Mouse (Mus musculus): ENCODE measurements around the gene Magix. TPM values are rescaled to one million over a fixed set of nuclear protein-coding genes. Genes with fewer than 3 reads are reported as not detected.

Gene Magix
- total RNA-seq, 2 experiments from 2014 or later: 0.31 to 0.52 TPM

DNA sequence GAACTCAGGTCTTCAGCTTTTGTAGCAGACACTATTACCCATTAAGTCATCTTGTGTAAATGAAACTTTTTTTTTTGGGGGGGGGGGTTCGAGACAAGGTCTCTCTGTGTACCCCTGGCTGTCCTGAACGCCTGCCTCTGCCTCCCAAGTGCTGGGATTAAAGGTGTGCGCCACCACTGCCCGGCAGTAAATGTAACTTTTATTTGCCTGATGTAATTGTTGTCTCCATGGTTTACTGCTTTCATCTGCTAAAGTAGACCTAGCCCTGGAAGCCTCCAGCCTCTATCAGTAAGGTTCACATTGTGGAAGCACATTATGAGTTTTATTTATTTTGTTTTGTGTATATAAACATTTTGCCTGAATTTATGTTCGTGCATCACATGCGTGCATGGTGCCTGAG is 15.5 kb upstream of the Magix start:
- no peak for DNase-seq (ENCODE audit: low spot score in 2 of 2)
- TF ChIP-seq CTCF (conservative IDR thresholded peaks at IDR 0.05): no peak
- Histone ChIP-seq H3K4me3 (peak overlapping the region; percentile 69), H3K27ac (peak overlapping the region; percentile 72)

DNA sequence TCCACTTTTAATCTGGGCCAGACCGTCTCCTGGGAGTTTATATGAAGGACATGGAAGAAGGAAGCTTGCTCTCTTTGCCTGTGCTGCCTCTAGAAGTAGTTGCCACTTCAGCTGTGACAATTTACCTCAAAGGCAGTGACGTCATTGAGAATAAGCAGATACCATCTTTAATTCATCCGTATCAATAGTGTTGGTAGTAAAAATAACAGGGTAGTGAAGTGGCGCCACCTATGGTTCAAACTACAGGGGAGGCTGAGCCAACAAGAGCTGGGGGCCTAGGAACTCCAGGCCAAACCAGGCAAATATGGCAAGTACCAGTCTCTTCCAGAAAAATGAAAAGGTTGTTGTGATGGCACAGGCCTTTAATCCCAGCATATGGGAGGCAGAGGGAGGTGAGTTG is 11.8 kb upstream of the Magix start:
- Histone ChIP-seq H3K4me3 (no peak overlapping the region), H3K27ac (no peak overlapping the region)
- peak; percentile 72 for TF ChIP-seq CTCF (conservative IDR thresholded peaks at IDR 0.05)
- DNase-seq (ENCODE audit: low spot score in 2 of 2): no peak

DNA sequence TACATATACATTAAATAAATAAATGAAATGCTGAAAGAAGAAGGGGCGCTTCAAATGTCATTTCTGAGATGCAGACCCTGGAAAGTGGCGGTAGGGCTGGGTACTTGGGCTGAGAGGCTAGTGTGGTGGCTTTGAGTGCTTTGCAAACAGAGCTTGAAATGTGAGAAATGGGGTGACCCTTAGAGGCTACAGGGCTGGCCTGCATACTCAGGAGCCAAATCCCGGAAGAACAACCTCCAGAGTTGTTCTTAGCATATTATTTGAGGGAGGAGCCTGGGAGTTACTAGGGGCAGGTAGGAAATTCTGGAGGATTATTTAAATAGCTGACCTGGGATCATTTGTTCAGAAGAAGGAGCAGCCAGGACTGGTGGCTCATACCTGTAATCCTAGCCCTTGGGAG is 9.4 kb upstream of the Magix start:
- no peak for TF ChIP-seq CTCF (conservative IDR thresholded peaks at IDR 0.05)
- no peak for DNase-seq (ENCODE audit: low spot score in 2 of 2)
- Histone ChIP-seq H3K27ac (no peak overlapping the region), H3K4me3 (no peak overlapping the region)

DNA sequence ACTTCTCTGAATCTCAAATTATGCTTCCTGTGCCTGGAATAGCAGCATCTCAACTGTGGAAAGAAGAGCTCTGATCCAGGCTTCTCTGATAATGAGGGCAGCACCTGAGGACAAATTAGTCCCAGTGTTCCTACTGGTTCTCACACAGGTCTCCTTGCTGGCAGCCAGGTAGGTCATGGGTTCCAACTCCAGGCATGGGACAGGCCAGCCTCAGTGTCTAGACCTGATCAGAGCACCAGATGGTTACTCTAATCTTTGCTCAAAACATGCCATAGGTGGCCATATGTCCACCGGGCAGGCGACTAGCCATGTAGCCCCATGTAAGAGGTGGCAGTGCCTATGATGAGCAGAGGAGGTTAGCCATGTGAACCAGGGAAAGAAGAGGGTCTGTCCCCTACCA is 7.3 kb upstream of the Magix start:
- no peak for DNase-seq (ENCODE audit: low spot score in 2 of 2)
- Histone ChIP-seq H3K27ac (no peak overlapping the region), H3K4me3 (no peak overlapping the region)
- TF ChIP-seq CTCF (conservative IDR thresholded peaks at IDR 0.05): no peak

DNA sequence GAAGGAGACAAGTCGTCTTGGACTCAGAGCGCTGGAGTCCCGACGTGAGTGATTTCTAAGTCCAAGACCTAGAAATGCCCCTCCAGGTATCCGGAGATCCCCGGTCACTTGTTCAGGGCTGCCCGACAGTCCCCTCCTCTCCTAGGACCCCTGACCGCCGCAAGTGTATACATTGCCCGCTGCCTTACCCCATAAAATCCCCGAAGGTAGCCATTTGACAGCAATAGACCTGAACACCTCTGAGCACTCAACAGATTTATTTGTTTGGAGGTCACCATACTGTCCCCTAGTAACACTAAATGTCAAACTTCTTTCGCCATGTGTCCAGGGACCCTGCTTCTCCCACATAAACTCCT is 1.0 kb downstream of the Magix start:
- no peak for TF ChIP-seq CTCF (conservative IDR thresholded peaks at IDR 0.05)

DNA sequence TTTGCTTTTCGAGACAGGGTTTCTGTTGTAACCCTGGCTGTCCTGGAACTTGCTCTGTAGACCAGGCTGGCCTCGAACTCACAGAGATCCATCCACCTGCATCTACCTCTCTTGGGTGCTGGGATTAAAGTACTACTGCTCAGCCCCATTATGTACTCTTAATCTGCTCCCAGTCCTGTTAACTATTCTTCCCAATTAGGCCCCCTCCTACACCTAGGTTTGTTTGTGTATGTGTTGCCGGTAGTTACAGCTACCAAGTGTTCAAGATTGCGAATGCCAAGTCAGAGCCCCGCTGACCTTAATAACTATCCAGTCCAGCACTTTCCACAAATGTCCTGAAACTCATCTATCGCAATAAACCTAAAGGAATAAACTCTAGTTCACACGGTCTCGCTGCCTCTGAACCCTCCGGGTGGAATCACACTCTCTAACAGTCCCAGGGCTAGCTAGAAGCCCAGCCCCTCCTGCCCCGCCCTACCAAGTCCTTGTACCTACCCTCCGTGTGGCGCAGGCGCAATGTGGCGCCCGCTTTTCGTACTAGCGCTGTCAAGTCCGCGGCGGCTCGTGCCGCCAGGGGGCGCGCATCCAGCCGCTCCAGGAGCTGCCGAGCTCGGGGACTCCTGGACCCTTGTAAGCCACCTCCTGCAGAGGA is 1.5 kb downstream of the Magix start:
- no peak overlapping the region for H3K27ac ChIP-seq
- TF ChIP-seq CTCF (conservative IDR thresholded peaks at IDR 0.05): peak; percentile 94
- peak overlapping the region; percentile 44 for H3K4me3 ChIP-seq
- DNase-seq (ENCODE audit: low spot score in 2 of 2): peak; percentile 82 to 85

More for the DNA sequence above, 1.0 kb downstream of the Magix start:
- H3K27ac ChIP-seq: no peak overlapping the region
- peak overlapping the region; percentile 44 for H3K4me3 ChIP-seq
- no peak for DNase-seq (ENCODE audit: low spot score in 2 of 2)

GRCm38 (mm10) chrX:7678986-7679385 is 2.1 kb downstream of the Magix start:
- TF ChIP-seq CTCF (conservative IDR thresholded peaks at IDR 0.05): peak; percentile 59
- H3K4me3 ChIP-seq: no peak overlapping the region
- DNase-seq (ENCODE audit: low spot score in 2 of 2): no peak
- no peak overlapping the region for H3K27ac ChIP-seq

DNA sequence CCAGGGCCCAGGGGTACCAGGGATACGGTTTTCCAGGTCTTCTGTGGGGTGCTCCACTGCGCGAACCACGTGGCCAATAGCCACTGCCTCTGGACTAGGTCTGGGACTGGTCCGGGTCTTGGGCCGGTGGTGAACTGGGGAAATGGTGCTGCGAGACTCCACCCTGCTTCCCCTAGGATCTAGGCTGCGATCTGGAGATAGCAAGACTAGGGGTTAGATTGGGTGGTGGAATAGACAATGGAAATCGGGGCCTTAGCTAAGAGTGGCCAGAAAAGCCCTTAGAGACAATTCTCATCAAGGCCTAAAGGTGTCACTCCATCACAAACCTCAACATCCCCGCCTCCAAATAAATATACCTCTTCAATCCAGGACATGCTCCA is 6.1 kb downstream of the Magix start:
- TF ChIP-seq CTCF (conservative IDR thresholded peaks at IDR 0.05): no peak; the same call in 1 of the 2 replicates
- peak overlapping the region; percentile 40; the same call in 1 of the 2 replicates for H3K4me3 ChIP-seq
- H3K27ac ChIP-seq: no peak overlapping the region
- DNase-seq (ENCODE audit: low spot score in 2 of 2): no peak

DNA sequence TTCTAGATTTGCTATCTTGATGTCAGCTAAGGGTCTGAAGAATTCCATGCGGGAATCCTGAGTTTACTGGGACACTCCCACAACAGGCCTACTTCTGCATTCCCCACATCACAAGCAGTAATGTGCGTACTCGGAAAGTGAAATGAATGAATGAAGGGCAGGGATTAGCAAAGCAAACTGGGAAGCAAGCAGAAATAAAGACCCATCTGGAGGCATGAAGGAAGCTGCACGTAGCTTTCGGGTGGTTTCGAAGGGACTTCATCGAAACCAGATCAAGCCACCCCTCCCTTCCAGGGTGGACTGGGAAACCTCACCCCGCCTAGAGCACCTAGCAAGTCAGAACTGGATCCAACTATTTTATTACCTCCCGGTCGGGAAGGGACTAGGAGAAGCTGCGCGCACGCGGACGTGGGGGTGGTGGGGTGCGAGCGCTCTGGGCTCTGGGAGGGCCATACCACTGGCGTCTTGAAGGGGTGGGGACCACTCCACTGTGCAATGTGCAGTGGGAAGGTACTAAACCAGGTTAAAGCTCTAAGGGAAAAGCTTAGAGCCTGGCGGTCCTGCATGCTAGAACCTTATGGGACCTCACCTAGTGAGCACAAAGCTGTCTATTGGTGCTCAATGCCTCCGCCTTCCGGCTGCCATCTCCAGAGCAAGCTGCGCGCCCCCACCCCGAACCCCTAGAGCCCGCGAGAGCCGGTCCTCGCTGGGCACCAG is 6.6 kb downstream of the Magix start:
- peak overlapping the region; percentile 40 for H3K4me3 ChIP-seq
- TF ChIP-seq CTCF (conservative IDR thresholded peaks at IDR 0.05): no peak
- no peak overlapping the region for H3K27ac ChIP-seq
- DNase-seq (ENCODE audit: low spot score in 2 of 2): no peak

GRCm38 (mm10) chrX:7673578-7674281 is 7.3 kb downstream of the Magix start:
- H3K4me3 ChIP-seq: no peak overlapping the region
- TF ChIP-seq CTCF (conservative IDR thresholded peaks at IDR 0.05): no peak

GRCm38 (mm10) chrX:7672739-7673138 is 8.3 kb downstream of the Magix start:
- Histone ChIP-seq H3K4me3 (no peak overlapping the region), H3K27ac (no peak overlapping the region)
- no peak for DNase-seq (ENCODE audit: low spot score in 2 of 2)
- no peak for TF ChIP-seq CTCF (conservative IDR thresholded peaks at IDR 0.05)

More at GRCm38 (mm10) chrX:7673578-7674281, 7.3 kb downstream of the Magix start:
- DNase-seq (ENCODE audit: low spot score in 2 of 2): no peak
- H3K27ac ChIP-seq: no peak overlapping the region

DNA sequence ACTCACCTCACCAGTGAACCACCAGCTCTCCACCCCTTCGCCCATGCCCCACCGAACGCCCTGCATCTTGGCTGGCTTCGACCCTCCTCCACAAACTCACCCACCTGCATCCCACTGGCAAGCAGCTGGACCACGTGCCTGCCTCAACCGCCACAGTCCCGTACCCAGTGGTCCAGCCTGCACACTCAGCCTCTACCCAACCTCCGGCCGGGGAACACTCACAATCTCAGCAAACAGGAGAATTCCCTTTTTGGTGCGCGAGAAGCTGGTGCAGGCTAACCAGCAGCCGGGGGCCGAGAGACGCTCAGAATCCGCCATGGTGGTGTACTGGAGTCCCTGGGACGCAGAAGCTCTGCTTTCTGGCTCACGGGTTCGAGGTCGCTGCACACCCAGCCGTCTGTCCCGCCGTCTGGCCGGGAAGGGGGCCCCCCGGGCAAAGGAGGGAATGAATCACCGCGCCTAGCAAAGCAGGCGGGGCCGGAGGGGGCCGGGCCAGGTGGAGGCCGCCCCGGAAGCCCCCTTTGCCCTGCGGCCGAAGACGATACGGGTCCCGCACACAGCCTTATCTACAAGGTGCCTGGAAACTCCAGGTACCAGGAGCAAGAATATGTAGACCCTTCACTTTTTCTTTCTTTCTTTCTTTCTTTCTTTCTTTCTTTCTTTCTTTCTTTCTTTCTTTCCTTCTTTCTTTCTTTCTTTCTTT is 10.0 kb downstream of the Magix start, which contains the start of gene Plp2:
Gene Plp2 (minus strand): TSS at position 470 of the 703 bp plus-strand sequence.
- peak in 1 of 2 experiments; percentile 11 for DNase-seq (ENCODE audit: low spot score in 2 of 2)
- H3K27ac ChIP-seq: peak within 1 kb of the TSS; percentile 48; the same call in 1 of the 2 replicates
- no peak for TF ChIP-seq CTCF (conservative IDR thresholded peaks at IDR 0.05)

More for the DNA sequence above, 10.0 kb downstream of the Magix start, which contains the start of gene Plp2:
- H3K4me3 ChIP-seq: peak within 1 kb of the TSS; percentile 50

All from layer of hippocampus, adult 2 months (tissue).